Mouse (Mus musculus) left cerebral cortex, postnatal 10 days (tissue): ENCODE data around the gene Dcaf6. TPM values are rescaled to one million over a fixed set of nuclear protein-coding genes. Genes with fewer than 3 reads are reported as not detected.
A peak's percentile ranks its signal among the peaks of the same experiment; 100 is the strongest.

Experiments used
- DNase-seq, 2 experiments: peaks; one replicate each; pipeline ENCODE4 v3.0.0; 2021 to 2022; ENCODE audit warnings: low spot score in 2 of 2, mixed read lengths in 1 of 2; ENCODE audit errors: extremely low spot score in 1 of 2
- intact Hi-C: fragments of 180-260 bp; cut with DNase I; formaldehyde crosslinking; loops from one replicate; pipeline ENCODE4 v1.15.1; 2025
- total RNA-seq, 2 experiments: library from RNA; stranded (reverse); gene quantifications; 2 replicates each; pipeline ENCODE4 v1.2.3; 2021

Dcaf6 gene
- 10 to 100 TPM; 89.1 to 90.6 TPM for total RNA-seq

DNA sequence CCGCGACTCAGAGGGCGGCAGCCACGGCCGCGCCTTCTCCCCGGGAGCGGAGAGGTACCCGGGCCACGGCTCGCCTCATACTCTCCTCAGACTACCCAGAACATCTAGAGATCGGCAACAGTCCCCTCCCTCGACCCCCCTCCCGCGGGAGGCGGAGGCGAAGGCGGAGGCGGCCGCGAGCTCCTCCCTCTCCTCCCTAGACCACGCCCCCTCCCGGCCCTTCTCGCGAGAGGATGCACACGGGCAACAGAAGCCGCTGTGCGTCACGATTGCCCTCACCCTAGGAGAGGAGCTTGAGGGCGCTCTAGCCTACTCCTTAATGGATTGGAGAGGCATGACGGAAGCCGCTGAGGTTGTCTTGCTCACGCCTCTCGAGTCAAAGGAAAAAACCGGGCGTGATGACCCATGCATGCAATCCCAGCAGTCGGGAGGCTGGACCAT is at the start of gene Dcaf6, which contains the start of gene Mpc2:
TSS of gene Dcaf6 (minus strand) at position 116 of the 441 bp plus-strand sequence.
TSS of gene Mpc2 (plus strand) at position 278 of the 441 bp plus-strand sequence.
- intact Hi-C loops, result loop anchor here (10.0 kb wide), 1 partner anchor 184 kb away; no protein-coding TSS in a partner anchor

DNA sequence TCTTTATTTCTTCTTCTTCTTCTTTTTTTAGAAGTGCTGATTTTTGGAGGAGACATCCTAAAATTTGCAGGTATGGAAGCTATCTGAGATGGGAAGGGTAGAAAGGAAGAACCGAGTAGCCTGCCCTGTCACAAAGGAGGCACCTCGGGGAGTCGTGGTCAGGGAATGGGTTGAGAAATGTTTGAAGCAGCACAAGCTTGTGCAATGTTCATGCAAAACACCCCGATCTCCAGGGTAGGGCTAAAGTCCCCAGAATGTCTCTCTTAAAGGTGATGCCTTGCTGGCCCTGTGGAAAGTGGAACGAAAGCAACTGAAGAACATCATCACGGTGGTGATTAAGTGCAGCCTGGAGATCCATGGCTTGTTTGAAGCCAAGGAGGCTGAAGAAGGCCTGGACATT is 46.0 kb upstream of the Dcaf6 start:
- DNase-seq, result no peak
- intact Hi-C loops, result no loop called here

More for the DNA sequence above, at the start of gene Dcaf6, which contains the start of gene Mpc2:
- DNase-seq, result peak; percentile 99 to 100

DNA sequence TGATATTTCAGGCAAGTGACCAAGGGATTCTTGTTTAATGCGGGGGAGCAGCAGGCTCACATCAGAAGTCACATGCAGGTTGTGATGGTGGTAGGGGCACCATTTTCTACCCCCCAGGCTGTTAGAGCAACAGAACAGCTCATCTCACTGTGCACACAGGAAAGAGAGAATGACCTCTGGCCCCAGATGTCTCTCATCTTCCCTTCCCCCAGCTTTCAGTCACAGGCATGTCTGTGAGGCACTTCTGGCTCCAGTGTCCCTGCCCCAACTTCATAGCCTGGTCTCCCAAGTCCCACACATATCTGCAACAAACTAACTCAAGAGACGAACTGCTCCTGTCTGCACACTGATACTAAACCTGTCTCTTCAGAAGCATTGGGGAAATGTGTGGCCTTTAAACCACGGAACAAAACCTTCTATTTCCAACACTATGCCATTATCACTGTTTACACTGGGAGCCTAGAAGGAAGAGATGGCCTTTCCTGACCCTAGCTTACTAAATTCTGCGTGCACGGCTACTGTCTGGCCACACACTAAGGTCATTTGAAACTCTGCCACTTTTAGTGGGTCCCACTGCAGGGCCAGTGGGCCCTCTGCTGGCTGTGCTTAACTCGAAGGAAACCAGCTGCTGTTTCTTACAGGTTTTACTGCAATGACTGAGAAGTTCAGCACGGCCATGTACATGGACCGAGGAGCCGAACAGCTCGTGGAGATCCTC is 43.2 kb upstream of the Dcaf6 start:
- intact Hi-C loops, result no loop called here
- DNase-seq, result no peak

DNA sequence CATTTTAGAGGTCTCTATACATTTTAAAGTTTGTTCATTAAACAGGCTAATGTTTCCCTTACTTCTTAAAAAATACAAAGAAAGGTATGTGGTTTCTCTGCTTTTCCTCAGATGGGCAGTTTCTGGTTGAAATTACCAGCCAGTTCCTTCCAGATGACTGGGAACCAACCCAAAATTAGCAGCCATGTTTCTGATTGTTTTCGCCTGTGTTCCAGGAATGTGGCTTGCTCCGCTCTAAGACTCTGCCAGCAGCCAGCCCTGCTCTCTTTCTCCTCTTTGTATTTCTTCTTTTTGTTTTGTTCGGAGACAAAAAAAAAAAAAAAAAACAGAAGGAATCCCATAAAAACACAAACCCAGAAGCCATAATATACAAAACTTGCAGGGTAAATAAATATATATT is 38.6 kb upstream of the Dcaf6 start:
- intact Hi-C loops, result no loop called here
- DNase-seq, result no peak

DNA sequence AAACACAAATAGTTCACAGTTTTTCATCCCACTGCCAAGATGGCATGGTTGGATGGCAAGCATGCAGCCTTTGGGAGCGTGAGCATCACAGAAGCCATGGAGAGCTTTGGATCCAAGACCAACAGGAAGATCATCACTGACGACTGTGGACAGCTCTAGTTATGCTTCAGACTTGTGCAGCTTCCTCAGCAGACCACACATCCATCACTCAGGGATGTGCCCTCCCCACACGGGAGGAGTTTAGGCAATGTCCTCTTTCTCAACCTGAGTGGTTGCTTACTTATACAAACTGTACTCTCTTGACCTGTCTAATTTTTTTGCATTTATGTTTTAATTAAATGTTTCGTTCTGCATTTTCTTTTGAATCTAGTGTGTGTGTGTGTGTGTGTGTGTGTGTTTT is 28.9 kb upstream of the Dcaf6 start:
- DNase-seq, result no peak
- intact Hi-C loops, result no loop called here

DNA sequence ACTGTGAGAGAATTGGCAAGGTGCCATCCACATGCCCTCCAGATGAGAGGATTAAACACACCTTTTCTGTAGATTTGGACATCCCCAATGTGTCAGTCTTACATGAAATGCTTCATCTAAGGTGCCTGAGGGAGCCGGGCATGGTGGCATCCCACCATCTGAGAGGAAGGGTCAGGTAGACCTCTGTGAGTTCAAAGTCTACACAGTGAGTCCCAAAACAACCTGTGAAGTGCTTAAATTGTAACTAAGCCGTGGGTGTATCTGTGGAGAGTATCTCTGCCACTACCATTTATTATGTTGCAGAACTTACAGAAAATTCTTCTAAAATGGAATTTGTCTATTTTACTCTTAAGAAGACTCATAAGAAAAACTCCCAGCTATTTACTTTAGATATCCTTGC is 25.8 kb upstream of the Dcaf6 start:
- DNase-seq, result no peak
- intact Hi-C loops, result no loop called here

DNA sequence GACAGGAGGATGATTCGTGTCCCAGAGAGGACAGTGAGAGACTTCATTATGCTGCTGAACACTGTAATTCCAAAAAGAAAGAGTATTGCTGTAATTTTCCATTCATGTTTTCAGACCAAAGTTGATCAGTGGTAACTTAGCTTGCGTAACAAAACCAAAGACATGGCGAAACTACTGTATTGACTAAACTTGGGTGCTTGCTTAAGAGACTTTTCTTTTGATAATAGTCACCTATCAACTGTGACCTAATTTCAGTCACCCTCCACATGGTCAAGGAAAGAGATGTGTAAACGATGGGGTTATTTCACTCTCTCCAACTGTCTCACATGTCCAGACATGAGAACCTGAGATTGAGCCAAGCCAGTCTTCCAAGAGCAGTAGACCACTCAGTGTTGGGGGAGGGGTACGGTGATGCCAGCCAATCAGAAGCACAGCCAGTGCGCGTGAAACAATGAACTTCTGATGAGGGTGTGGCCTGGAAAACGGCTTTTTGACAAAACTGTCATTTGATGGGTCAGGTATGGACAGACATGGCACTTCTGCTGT is 24.5 kb upstream of the Dcaf6 start, which contains the start of gene Adcy10:
TSS of gene Adcy10 (plus strand) at position 496 of the 546 bp plus-strand sequence.
- intact Hi-C loops, result no loop called here
- DNase-seq, result no peak

DNA sequence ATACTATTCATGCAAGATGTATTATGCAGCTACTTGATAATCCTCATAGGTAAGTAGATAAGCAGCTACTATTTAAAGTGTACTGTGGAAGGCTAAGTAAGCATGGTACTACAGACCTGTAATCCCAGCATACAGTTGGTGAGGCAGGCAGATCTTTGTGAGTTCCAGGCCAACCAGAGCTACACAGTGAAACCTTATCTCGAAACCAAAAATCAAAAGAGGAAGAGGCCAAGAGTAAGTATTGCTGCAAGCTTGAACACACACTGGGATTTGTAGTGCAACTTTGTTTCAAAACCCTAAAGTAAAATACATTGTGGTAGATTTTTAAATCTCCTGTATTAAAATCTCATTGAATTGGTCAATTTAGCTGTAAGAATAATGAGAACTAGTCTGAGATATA is 11.2 kb upstream of the Dcaf6 start:
- intact Hi-C loops, result no loop called here
- no peak for DNase-seq

DNA sequence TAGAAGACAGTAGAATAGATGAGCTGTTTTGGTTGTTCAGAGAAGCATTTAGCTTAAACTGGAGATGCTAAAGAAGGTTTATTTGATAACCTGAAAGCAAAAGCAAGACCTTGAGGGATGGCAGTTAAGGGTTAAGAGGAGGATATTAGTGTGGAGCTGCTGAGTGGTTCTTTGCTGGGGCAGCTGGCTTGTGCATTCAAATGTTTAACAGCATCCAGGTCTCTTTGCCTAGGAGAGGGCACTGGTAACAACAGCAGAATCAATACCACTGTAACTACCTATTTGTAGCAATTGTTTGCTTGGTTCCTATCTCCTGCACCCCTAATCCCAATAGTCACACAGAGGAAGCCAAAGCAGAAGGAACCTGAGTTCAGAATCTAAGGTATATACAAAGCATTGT is 9.4 kb upstream of the Dcaf6 start:
- no peak for DNase-seq
- intact Hi-C loops, result loop anchor here (10.0 kb wide), 1 partner anchor 175 kb away; no protein-coding TSS in a partner anchor

DNA sequence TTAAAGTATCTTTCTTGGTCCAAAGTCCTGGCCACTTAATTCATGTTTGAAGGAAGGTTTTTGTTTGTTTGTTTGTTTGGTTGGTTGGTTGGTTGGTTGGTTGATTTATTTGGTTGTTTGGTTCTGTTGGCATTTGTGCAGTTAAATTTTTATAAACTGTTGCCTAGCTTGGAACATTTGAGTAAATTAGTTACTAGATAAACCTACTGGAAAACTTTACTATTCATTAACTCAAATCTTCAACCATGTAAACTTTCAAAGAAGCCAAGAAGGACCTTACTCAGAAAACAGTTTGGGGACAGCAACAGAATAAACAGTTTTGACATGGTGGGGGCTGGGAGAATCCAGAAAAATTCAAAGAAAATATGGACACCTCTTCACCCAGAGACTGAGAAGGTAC is 8.7 kb upstream of the Dcaf6 start:
- intact Hi-C loops, result loop anchor here (10.0 kb wide), 1 partner anchor 176 kb away; no protein-coding TSS in a partner anchor
- no peak for DNase-seq

DNA sequence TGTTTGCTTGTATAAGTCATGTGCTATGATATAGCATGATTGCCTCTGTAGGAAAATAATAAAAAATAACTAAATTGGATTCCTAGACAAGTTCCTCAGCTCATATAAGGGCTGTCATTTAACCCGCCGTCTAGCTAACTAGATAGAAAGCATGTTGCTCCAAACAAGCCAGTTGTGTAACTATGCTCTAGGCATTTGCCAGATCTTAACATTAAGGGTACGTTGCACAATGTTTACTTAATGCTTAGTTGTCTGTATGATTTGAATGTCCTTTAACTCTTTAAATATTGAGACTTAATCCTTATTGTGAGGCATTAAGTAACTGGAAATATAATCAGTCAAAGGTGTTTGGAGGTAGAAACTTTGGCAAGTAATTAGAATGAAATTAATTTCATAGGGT is 4.3 kb upstream of the Dcaf6 start:
- intact Hi-C loops, result loop anchor here (10.0 kb wide), 1 partner anchor 180 kb away; no protein-coding TSS in a partner anchor
- no peak for DNase-seq

DNA sequence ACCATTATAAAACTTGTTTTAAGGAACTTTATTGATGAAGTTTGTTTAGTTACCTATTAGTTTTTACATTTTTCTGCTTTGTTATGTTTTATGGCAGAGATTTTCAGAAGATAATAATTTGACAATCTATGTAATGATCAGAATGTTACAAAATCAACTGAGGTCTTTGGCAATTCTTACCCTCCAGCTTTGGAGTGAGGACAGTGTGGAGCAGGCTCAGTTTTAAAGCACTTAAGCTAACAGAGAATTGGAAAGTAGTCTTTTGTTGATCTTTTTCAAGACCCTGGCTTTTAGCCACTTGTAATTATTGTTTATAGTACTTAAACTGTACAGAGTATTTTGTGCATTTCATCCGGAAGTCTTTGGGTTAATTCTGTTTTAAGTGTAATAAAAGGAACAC is 2.6 kb upstream of the Dcaf6 start:
- intact Hi-C loops, result loop anchor here (10.0 kb wide), 1 partner anchor 182 kb away; no protein-coding TSS in a partner anchor
- DNase-seq, result no peak

DNA sequence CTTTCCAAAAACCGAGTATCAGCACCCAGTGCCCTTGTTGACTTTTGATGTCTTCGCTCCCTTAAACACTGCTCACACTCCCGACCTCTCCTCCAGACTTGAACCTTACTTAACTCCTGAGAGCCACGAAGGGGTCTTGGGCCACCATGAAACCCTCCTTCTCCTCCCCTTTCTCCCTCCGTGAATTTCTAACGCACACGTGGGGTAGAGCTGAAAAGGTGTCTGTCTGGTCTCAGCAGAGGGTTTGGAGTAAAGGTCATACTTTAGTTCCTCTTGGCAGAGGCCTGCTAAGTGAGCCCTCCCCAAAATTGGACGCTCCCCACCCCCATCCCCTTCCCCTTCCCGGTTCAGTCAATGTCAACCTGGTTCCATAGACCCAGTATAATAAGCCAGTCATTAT is 1.4 kb upstream of the Dcaf6 start:
- intact Hi-C loops, result loop anchor here (10.0 kb wide), 1 partner anchor 183 kb away; no protein-coding TSS in a partner anchor
- peak in 1 of 2 experiments; percentile 18 for DNase-seq

DNA sequence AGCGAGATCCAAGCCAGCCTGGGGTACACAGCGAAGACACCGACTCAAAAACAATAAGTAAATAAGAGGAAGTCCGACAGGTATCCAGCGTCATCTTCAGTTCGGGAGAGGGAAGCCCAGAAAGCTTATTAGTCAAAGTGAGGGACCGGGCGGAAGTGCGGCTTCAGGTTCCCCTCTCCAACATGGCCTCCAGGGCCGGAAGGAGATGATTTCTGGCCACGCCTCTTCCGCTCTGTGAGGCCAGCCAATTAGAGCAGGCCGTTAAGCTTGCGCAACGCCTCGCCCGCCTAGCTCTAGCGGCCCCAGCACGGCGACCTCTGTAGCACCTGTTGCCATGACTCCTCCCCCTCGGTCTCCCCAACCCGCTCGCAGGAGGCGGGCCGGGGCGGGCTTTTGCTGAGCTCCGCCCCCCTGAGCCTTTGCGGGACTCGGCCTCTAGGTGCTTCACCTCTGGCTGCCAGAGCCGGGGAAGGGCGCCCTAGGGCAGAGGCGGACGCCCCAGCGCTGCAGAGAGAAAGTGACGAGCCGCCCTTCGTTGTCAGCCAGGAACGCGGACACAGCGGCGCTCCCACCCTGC is 614 bp upstream of the Dcaf6 start:
- intact Hi-C loops, result loop anchor here (10.0 kb wide), 1 partner anchor 184 kb away; no protein-coding TSS in a partner anchor
- peak; percentile 99 to 100 for DNase-seq

DNA sequence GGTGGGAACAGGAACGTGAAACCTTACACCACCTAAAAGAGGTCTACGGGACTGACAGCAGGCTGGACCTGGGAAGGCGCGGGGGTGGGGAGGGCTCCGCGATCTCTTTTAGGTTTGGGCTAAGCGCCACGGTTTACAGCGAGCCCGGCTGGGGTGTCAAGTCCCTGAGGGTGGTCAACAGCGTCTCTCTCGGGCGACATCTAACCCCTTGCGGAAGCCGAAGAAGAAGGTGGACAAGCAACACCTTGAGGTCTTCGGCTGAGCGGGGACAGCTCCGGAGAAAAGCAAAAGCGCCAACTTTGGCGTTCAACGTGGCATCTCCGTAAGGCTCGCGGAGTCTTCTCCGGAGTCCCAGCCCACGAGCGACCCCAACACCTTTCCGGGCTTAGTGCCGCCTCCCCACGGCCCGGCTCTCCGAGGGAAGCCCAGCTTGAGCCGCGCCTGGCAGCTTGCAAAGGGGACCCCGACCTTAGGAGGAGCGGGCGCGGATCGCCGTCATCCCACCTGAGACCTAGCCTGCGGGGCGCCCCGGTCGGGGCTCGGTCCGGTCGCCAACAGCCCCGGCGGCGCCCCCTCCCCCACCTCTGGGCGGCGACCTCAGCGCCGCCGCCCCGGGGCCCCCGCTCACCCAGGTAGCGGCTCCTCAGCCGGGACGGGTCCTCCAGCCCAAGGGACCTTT is 633 bp downstream of the Dcaf6 start:
- peak; percentile 18 to 69 for DNase-seq
- intact Hi-C loops, result loop anchor here (10.0 kb wide), 1 partner anchor 185 kb away; no protein-coding TSS in a partner anchor

DNA sequence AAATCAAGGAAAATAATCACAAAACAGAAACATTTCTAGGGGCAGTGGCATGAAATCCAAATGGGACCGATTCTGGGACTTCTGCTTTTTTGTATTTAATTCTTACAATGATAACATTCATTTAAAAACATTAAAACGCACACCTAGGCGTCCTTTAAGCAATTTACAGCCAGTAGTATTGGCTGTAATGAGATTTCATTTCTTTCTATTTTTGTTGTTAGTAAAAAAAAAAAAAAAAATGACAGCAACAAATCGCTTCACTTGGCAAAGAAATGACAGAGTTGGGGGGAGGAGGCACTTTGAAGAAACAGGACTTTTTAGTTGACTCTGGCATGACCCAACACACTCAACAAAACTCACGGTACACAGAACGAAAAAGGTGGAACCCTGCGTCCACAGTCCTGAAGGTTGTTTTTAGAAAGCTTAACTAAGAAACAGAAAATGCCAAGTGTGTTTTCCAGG is 1.2 kb downstream of the Dcaf6 start:
- intact Hi-C loops, result no loop called here
- peak in 1 of 2 experiments; percentile 15 for DNase-seq

DNA sequence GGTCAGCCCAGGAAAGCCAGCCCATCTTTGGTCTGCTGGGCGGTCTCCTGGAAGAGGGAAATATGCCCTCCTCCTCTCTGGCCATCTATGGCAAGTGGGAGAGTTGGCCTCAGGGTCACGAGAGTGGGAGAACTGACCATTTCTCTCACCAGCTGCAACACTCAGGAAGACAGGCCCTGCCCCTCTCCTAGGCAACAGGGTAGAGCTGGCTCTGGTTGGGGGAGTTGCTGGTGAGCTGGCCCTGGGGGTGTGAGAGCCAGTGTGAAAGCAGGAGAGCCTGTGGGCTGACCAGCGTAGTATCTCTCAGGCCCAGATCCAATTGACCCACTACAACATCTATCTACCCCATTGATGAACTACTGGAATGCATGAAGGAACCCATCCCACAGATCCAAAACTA is 18.6 kb downstream of the Dcaf6 start:
- DNase-seq, result no peak
- intact Hi-C loops, result no loop called here

DNA sequence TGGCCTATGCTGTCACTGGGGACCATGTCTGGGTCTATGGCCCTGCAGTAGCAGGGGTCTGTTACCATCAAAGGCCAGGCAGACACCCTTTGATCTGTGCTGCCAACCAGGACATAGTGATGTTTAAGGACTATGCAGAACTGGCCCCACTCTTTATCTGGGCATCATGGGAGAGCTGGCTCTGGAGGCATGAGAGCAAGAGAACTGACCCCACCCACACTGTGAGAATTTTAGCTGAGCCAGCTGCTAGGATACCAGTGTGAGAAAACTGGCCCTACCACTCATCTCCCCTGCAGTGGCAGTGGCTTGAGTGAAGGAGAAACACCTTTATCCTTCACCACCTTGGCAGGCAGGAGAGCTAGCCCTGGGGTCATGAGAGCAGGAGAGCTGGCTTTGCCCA is 19.1 kb downstream of the Dcaf6 start:
- no peak for DNase-seq
- intact Hi-C loops, result no loop called here

DNA sequence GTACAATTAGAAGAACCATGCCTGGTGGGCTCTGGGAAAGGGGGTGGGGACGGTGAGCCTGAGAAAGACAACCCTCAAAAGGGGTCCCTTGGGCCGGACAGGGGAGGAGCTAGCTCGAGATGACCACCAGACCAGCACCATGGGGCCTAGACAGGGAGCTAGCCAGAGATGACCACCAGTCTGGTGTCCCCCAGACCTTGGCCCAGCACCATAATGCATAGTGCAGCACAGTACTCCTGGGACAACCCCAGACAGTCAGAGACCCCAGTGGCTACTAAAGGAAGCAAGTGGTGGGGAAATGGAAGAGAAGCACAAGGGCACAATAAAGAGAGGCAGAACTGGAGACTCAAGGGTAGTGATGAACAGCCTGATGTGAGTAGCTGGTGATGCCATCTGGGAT is 19.5 kb downstream of the Dcaf6 start:
- intact Hi-C loops, result no loop called here
- DNase-seq, result peak in 1 of 2 experiments; percentile 17
